15 mouse cellular contexts compared by ENCODE assay signal in genomic region chr3:9358111-9358510, GRCm38 (mm10).
DNase-seq lines count a peak whose midpoint lies in the region; ATAC-seq and TF ChIP-seq lines count a peak whose summit lies in the region.
"Had no signal": no experiment of that assay in that cellular context is flagged by ENCODE, and none has a peak within 500 bp of the region (broad histone marks: within the 10 kb centered on the region; RNA-seq: fewer than 3 reads in every experiment).

No protein-coding gene starts in this region.

- no peaks in the 10 kb centered on the region for H3K9me3 ChIP-seq in kidney, postnatal 0 days (replicated peaks; ENCODE audit: low read length)
- no peaks in the 10 kb centered on the region for H3K9me3 ChIP-seq in kidney, embryonic 15.5 days (replicated peaks)
- H3K9me3 ChIP-seq: embryonic facial prominence, embryonic 13.5 days; limb, embryonic 12.5 days had no signal

- WGBS in kidney, postnatal 0 days = 16% methylated on average over 12 of the region's 12 CpGs
- 17% methylated on average over 12 of the region's 12 CpGs for WGBS in kidney, embryonic 15.5 days

- H3K27me3 ChIP-seq in kidney, postnatal 0 days (ENCODE audit: insufficient read depth, low read length) = no peaks in the 10 kb centered on the region
- no peaks in the 10 kb centered on the region for H3K27me3 ChIP-seq in kidney, embryonic 15.5 days
- H3K27me3 ChIP-seq: embryonic facial prominence, embryonic 13.5 days; limb, embryonic 12.5 days had no signal

- H3K27ac ChIP-seq in kidney, postnatal 0 days = no peak overlapping the region
- H3K27ac ChIP-seq in kidney, embryonic 15.5 days = no peak overlapping the region
- H3K27ac ChIP-seq: embryonic facial prominence, embryonic 13.5 days; layer of hippocampus, adult 2 months; limb, embryonic 12.5 days; macrophage had no signal

- H3K36me3 ChIP-seq in kidney, postnatal 0 days (ENCODE audit: insufficient read depth, low read length) = no peaks in the 10 kb centered on the region
- H3K36me3 ChIP-seq in kidney, embryonic 15.5 days = no peaks in the 10 kb centered on the region
- H3K36me3 ChIP-seq: embryonic facial prominence, embryonic 13.5 days; limb, embryonic 12.5 days had no signal

- H3K4me1 ChIP-seq in kidney, postnatal 0 days (replicated peaks; ENCODE audit: insufficient read depth, low read length) = no peaks in the 10 kb centered on the region
- peaks cover 6% of the 10 kb centered on the region; the same call in 1 of the 2 replicates for H3K4me1 ChIP-seq in kidney, embryonic 15.5 days
- H3K4me1 ChIP-seq: embryonic facial prominence, embryonic 13.5 days; limb, embryonic 12.5 days had no signal

- peak; percentile 60 for DNase-seq in embryo, embryonic 10 days (ENCODE audit: low spot score)
- no peak for DNase-seq in embryo, embryonic 9.5 days (ENCODE audit: extremely low spot score)
- DNase-seq in kidney, postnatal 0 days (ENCODE audit: low spot score) = peak; percentile 16
- peak; percentile 12 to 23 for DNase-seq in right cerebral cortex, postnatal 36 days (ENCODE audit: low spot score in 2 of 2)
- DNase-seq in right cerebral cortex, postnatal 4 days = no peak
- peak; percentile 46 for DNase-seq in testis, postnatal 10 days (ENCODE audit: low spot score)
- no peak for DNase-seq in thymus, postnatal 25 days
- DNase-seq: cerebellum, adult 9-10 months; kidney, adult 11 months; liver, postnatal 0 days had no signal

- H3K4me2 ChIP-seq in kidney, postnatal 0 days (ENCODE audit: low read length) = no peak overlapping the region
- H3K4me2 ChIP-seq in kidney, embryonic 15.5 days = no peak overlapping the region
- H3K4me2 ChIP-seq: embryonic facial prominence, embryonic 13.5 days; limb, embryonic 12.5 days had no signal

- H3K9ac ChIP-seq in kidney, postnatal 0 days (ENCODE audit: low read depth, low read length) = no peak overlapping the region
- no peak overlapping the region for H3K9ac ChIP-seq in kidney, embryonic 15.5 days
- H3K9ac ChIP-seq: embryonic facial prominence, embryonic 13.5 days; limb, embryonic 12.5 days; liver, postnatal 0 days had no signal

- no peak for ATAC-seq in kidney, postnatal 0 days (replicated peaks; ENCODE audit: low FRiP score, low read depth)
- ATAC-seq in kidney, embryonic 15.5 days (replicated peaks; ENCODE audit: low FRiP score) = no peak
- ATAC-seq: liver, postnatal 0 days had no signal

- no peak overlapping the region for H3K4me3 ChIP-seq in kidney, postnatal 0 days (replicated peaks; ENCODE audit: low read depth, low read length)
- no peak overlapping the region for H3K4me3 ChIP-seq in kidney, embryonic 15.5 days (replicated peaks)
- H3K4me3 ChIP-seq: embryonic facial prominence, embryonic 13.5 days; layer of hippocampus, adult 2 months; limb, embryonic 12.5 days had no signal

- no peak for TF ChIP-seq CTCF in kidney, postnatal 0 days (IDR thresholded peaks at IDR 0.05; ENCODE audit: low read depth)

Comparison
In these comparisons a context has a peak if more than half of its experiments do, and no peak if none do; other contexts are left out.
1. DNase-seq: peak in embryo, embryonic 10 days (single experiment), kidney, postnatal 0 days (single experiment), right cerebral cortex, postnatal 36 days (2 of 2) and testis, postnatal 10 days (single experiment); none in embryo, embryonic 9.5 days (single experiment), right cerebral cortex, postnatal 4 days (single experiment) and thymus, postnatal 25 days (single experiment).